Mouse (Mus musculus) kidney, adult 2 months (tissue): Measurements from ENCODE around the gene Hist1h2bh.

Experiments
- CTCF ChIP-seq: fragments of 200-500 bp; conservative IDR thresholded peaks from 2 replicates; pipeline ENCODE4 v1.5.1; 2011; ENCODE audit warnings: low read depth, mild to moderate bottlenecking, control low read depth, low read length, moderate library complexity, mixed read lengths; ENCODE audit not compliant: insufficient read depth, insufficient read length
- POLR2A ChIP-seq: fragments of 200-500 bp; IDR thresholded peaks from one replicate; pipeline ENCODE4 v1.6.1; 2011; ENCODE audit warnings: low read depth, low read length, control low read depth

- TF ChIP-seq CTCF (no peak), POLR2A (no peak)
Observed at GRCm38 (mm10) chr13:23506819-23507515, 36.2 kb downstream of the Hist1h2bh start.
